Mouse (Mus musculus): ENCODE measurements around the gene Plekhg4. TPM values are rescaled to one million over a fixed set of nuclear protein-coding genes. Genes with fewer than 3 reads are reported as not detected.

Gene Plekhg4
- polyA plus RNA-seq, 1 experiment from 2014 or later, result 0.34 TPM

DNA sequence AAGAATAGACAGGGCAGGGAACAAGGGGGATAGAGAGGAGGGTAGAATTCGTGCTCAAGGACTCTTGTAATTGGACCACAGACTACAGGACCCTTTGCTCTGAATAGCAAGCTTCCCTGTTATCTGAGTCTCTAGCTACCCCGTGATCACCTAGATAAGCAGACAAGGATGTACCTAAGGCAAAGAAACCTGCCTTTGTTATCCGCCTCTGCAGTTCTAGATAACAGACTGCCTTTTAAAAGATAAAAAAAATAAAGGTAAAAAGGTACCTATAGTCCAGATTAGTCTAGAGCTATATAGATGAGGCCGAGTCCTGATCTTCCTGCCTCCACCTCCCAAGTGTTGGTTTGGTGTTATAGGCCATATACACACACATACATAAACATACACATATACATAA, 30.3 kb upstream of the Plekhg4 start:
- peaks cover 18% of the 10 kb centered on the region for H3K36me3 ChIP-seq (replicated peaks)
- no peaks in the 10 kb centered on the region for H3K27me3 ChIP-seq (replicated peaks; ENCODE audit: low read depth, poor library complexity, severe bottlenecking)
- H3K27ac ChIP-seq (replicated peaks), result no peak overlapping the region
- WGBS, result 77% methylated on average over 4 of the region's 4 CpGs
- H3K9me3 ChIP-seq, result no peaks in the 10 kb centered on the region
- no peak overlapping the region for H3K4me3 ChIP-seq
- DNase-seq (ENCODE audit: low spot score), result no peak
- peaks cover 52% of the 10 kb centered on the region for H3K4me1 ChIP-seq

DNA sequence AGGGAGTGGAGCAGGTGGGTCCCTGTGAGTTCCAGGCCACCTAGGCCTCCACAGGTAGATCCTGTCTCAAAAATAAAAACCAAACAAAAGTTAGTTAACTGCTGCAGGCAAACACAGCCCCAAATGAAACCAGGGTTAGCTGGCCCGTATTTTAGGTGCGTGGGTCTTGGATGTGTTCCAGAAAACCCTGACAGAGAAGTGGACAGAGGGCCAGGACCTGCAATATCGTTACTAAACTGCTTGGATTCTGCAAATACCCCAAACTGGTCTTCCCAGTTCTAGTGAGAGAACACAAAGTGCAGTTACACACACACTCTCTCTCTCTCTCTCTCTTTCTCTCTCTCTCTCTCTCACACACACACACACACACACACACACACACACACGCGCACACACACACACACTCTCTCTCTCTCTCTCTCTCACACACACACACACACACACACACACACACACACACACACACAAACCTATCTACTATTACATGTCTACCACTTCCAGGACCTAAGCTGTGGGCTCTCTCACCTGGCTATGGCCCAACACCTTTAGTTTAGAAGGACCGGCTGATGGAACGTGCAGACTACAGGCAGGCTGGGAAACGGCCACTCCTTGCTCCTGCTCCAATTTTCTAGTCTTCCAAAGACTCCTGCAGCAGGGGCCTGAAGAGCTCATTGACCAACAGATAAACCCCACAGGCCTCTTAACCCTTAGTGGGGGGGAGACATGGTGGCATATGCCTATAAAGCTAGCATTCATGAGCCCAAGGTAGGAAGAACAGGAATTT, 29.1 kb upstream of the Plekhg4 start:
- H3K36me3 ChIP-seq (replicated peaks), result peaks cover 6% of the 10 kb centered on the region; the same call in 1 of the 2 replicates
- DNase-seq (ENCODE audit: low spot score), result no peak
- WGBS, result 81% methylated on average over 8 of the region's 8 CpGs

DNA sequence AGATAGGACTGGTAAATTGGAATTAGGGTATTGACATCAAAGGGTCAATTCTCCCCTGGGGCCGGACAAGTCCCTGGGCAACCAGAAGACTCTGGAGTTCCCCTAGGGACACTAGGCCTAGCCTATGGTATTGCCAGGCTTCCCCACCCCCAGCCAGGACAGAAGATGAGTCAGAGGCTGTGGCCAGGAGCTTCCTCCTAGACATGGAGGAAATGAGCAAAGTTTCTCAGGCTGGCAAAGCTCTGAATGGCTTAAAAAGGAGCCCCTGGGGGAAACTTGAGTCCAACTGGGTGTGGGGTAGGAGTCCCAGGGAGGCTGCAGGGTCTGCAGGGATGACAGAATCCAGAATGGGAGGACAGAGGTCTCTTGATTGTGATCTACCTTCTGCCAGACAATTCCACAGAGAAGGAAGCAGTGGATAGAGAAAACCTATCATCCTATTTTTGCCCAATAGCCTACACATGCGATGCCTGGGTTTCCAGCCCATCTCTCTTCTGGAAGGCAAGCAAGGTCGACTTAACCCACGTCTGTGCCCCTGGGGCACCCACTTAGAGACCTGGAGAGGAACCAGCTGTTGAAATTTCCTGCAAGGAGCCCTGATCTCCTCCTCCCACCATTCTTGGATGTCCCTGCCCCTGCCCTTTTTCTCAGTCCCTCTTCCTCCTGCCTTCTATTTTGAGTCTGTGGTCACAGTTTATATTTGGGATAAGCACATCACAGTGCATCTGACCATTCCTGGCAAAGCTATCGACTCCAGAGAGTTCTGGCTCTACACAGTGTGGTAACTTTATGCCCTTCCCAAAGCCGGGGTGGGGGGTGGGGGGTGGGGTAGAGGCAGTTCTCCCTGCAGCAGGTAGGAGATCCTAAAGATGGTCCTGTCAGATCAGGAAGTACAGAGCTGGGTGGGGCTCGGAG, 27.8 kb upstream of the Plekhg4 start:
- H3K9me3 ChIP-seq, result no peaks in the 10 kb centered on the region
- WGBS, result 55% methylated on average over 7 of the region's 7 CpGs

More for the DNA sequence above, 29.1 kb upstream of the Plekhg4 start:
- Histone ChIP-seq H3K27me3 (replicated peaks; ENCODE audit: low read depth, poor library complexity, severe bottlenecking) (no peaks in the 10 kb centered on the region), H3K4me3 (no peak overlapping the region), H3K4me1 (peaks cover 59% of the 10 kb centered on the region), H3K9me3 (no peaks in the 10 kb centered on the region), H3K27ac (replicated peaks) (no peak overlapping the region)

DNA sequence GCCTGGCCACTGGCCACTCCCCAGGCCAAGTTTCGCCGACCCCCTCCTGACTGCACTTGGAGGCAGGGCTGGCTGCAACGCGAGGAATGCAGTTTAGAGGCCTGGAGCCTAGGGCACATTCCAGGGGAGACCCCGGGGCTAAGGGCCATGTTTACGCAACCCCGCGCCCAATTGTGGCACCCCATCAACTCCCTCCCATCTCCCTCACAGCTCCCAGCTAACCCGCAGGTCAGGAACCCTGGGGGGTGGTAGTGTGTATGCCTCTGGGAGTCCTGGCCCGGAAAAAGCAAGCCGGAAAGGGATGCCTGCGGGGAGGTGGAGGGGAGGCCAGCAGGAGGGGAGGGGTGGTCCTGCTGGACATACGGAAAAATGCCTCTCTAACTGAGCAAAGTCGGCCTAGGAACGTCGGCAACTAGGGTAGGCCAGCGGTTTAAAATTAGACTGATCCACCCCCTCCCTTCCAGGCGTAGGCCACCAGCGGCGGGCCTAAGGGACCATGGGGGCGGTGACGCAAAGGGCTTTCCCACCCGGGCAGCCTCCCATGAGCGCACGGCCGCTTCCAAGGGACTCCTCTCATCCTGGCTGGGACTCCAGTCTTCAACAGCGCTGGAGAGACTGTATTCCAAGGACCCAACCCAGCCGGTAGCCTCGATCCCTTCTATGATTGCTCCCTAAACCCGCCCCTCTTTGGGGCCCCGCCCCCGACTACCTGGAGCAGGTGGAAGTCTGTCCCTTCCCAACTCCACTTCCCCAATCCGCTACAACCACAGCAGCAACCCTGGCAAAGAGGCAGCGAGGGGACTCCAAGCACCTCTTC, 26.3 kb upstream of the Plekhg4 start:
- Histone ChIP-seq H3K36me3 (replicated peaks) (0 out of 2 replicates have a peak, but pooled peaks cover 2% of the 10 kb centered on the region), H3K4me1 (peaks cover 65% of the 10 kb centered on the region), H3K27me3 (replicated peaks; ENCODE audit: low read depth, poor library complexity, severe bottlenecking) (peaks cover 18% of the 10 kb centered on the region; the same call in 1 of the 2 replicates)

More for the DNA sequence above, 27.8 kb upstream of the Plekhg4 start:
- peaks cover 2% of the 10 kb centered on the region; the same call in 1 of the 2 replicates for H3K36me3 ChIP-seq (replicated peaks)
- peaks cover 10% of the 10 kb centered on the region; the same call in 1 of the 2 replicates for H3K27me3 ChIP-seq (replicated peaks; ENCODE audit: low read depth, poor library complexity, severe bottlenecking)
- DNase-seq (ENCODE audit: low spot score), result no peak
- peaks cover 66% of the 10 kb centered on the region for H3K4me1 ChIP-seq
- H3K4me3 ChIP-seq, result peak overlapping the region; percentile 70
- peak overlapping the region; percentile 86 for H3K27ac ChIP-seq (replicated peaks)

DNA sequence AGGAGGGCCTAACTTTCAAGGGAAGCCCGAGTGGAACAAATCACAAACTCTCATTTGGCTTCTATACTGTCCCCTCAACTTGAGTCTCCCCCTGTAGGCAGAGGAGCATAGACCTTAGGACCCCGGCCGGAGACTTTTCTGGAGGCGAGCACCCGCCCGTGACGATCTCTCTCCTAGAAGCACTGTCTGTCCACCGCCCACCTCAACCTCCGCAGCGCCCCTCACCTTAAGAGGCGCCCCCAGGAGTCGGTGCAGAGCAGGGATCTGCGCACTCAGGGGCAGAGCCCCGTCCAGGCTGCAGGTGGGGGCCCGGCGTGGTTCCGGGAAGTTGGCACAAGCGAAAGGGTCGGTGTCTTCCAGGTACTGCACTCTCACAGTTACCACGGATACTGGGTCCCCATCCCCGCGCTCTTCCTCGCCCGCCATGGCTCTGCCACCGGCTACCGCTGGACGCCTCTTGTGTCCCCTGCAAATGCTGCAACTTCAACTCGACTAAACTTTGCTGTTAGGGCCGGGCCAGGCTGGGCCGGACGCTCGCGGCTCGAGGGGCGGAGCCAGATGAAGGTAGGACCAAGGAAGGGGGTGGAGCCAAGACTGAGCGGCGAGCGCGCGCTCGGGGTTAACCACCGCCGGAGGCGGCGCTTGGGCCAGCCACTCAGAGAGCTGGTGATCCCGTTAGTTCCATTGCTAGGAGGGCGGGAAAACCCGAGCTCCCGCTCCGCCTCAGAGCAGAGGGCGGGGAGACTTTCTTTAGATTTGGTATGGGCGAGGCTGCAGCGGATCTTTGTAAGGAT, 25.4 kb upstream of the Plekhg4 start, which contains the start of gene Fhod1:
TSS of gene Fhod1 (minus strand) at position 526 of the 794 bp plus-strand sequence.
- Histone ChIP-seq H3K36me3 (replicated peaks) (0 out of 2 replicates have a peak, but pooled peaks cover 2% of the 10 kb centered on the region), H3K27me3 (replicated peaks; ENCODE audit: low read depth, poor library complexity, severe bottlenecking) (peaks cover 18% of the 10 kb centered on the region; the same call in 1 of the 2 replicates), H3K4me3 (peak within 1 kb of the TSS; percentile 70), H3K27ac (replicated peaks) (peak within 1 kb of the TSS; percentile 86), H3K4me1 (peaks cover 65% of the 10 kb centered on the region), H3K9me3 (no peaks in the 10 kb centered on the region)
- DNase-seq (ENCODE audit: low spot score), result peak; percentile 97
- WGBS, result under 1% methylated on average over 53 of the region's 53 CpGs

More for the DNA sequence above, 26.3 kb upstream of the Plekhg4 start:
- peak; percentile 76 for DNase-seq (ENCODE audit: low spot score)
- Histone ChIP-seq H3K27ac (replicated peaks) (peak overlapping the region; percentile 86), H3K4me3 (peak overlapping the region; percentile 70), H3K9me3 (no peaks in the 10 kb centered on the region)
- WGBS, result under 1% methylated on average over 34 of the region's 34 CpGs

DNA sequence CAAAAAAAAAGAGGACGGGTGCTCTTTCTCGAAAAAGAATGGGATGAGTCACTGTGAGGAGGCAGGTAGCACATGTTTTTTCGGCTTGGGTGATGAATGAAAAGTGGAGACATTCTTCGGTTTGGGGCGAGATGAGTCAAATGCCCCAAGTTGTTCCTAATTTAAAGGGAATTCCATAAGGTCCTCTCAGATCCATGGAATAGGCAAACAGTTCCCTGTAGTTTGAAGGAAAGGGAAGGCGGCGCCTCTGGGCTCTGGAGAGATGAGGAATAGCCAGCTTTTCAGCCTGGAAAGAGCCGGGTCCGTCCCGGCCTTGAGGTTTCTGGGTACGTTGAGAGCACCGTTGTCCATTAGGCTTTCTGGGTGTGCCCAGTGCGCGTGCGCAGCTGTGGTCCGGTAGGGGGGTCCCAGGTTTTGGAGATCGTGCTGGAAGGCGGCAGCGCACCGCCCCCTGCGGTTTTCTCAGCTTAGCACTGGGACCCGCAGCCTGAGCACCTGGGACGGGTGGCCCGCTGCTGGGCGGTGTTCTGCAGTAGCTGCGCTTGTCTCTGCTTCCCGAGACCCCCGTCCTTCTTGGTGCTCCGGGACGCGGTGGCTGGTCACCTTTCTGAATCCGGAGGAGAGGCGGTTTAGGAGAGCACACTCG, 24.5 kb upstream of the Plekhg4 start, which contains the start of gene Slc9a5:
TSS of gene Slc9a5 (plus strand) at position 394 of the 646 bp plus-strand sequence.
- WGBS, result under 1% methylated on average over 34 of the region's 34 CpGs
- H3K27me3 ChIP-seq (replicated peaks; ENCODE audit: low read depth, poor library complexity, severe bottlenecking), result peaks cover 18% of the 10 kb centered on the region; the same call in 1 of the 2 replicates
- H3K36me3 ChIP-seq (replicated peaks), result peaks cover 6% of the 10 kb centered on the region; the same call in 1 of the 2 replicates
- DNase-seq (ENCODE audit: low spot score), result peak; percentile 92
- peak within 1 kb of the TSS; percentile 86 for H3K27ac ChIP-seq (replicated peaks)
- H3K4me3 ChIP-seq, result peak within 1 kb of the TSS; percentile 70
- H3K9me3 ChIP-seq, result no peaks in the 10 kb centered on the region
- H3K4me1 ChIP-seq, result peaks cover 65% of the 10 kb centered on the region

DNA sequence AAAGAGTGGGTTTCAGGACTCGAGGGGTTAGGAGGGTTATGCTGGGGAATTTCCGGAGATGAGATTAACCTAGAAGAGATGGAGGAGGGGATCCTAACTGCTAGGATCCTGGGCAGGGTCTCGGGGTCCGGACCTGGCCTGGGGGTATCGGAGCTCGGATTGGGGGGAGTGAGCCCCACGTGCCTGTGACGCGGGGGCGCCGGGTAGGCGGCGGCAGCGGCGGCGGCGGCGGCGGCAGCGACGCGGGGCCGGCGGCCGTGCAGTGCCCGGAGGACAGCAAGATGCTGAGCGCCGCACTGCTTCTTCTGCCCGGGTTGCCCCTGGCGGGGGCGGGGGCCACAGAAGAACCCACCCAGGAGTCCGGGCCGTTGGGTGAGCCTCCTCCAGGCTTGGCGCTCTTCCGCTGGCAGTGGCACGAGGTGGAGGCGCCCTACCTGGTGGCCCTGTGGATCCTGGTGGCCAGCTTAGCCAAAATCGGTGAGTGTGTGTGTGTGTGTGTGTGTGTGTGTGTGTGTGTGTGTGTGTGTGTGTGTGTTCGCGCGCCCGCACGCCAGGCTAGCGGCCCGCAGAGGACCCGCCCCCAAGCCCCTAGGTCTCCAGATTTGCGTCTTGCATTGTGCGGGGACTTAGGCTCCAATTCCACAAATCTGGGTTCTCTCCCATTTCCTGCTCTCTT, 23.8 kb upstream of the Plekhg4 start:
- WGBS, result 2% methylated on average over 48 of the region's 48 CpGs
- peaks cover 64% of the 10 kb centered on the region for H3K4me1 ChIP-seq
- H3K27ac ChIP-seq (replicated peaks), result peak overlapping the region; percentile 86
- peaks cover 6% of the 10 kb centered on the region; the same call in 1 of the 2 replicates for H3K36me3 ChIP-seq (replicated peaks)
- peak overlapping the region; percentile 70 for H3K4me3 ChIP-seq
- H3K9me3 ChIP-seq, result no peaks in the 10 kb centered on the region
- DNase-seq (ENCODE audit: low spot score), result peak; percentile 77
- H3K27me3 ChIP-seq (replicated peaks; ENCODE audit: low read depth, poor library complexity, severe bottlenecking), result peaks cover 18% of the 10 kb centered on the region; the same call in 1 of the 2 replicates

DNA sequence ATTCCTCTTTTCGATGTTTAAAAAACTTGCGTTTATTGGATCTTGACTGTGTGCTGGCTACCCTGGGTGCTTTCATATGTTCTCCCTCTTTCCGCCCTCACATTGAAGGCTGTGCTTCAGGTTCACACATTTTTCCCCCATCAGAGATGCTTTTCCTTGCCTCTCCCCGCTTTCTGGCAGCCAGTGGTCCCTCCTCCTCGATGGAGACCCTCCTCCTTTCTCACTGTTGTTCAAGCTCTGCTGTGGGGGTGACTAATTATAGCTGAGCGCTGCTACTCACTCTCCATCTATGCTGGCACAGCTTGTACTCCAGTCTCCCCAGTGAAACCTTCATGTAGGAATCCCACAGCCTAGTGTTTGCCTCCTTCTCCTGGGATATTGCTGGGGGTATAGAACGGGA, 22.9 kb upstream of the Plekhg4 start:
- Histone ChIP-seq H3K27me3 (replicated peaks; ENCODE audit: low read depth, poor library complexity, severe bottlenecking) (peaks cover 18% of the 10 kb centered on the region; the same call in 1 of the 2 replicates), H3K4me1 (peaks cover 64% of the 10 kb centered on the region), H3K27ac (replicated peaks) (no peak overlapping the region), H3K4me3 (peak overlapping the region; percentile 70), H3K36me3 (replicated peaks) (peaks cover 9% of the 10 kb centered on the region), H3K9me3 (no peaks in the 10 kb centered on the region)
- 42% methylated on average over 7 of the region's 7 CpGs for WGBS
- no peak for DNase-seq (ENCODE audit: low spot score)

DNA sequence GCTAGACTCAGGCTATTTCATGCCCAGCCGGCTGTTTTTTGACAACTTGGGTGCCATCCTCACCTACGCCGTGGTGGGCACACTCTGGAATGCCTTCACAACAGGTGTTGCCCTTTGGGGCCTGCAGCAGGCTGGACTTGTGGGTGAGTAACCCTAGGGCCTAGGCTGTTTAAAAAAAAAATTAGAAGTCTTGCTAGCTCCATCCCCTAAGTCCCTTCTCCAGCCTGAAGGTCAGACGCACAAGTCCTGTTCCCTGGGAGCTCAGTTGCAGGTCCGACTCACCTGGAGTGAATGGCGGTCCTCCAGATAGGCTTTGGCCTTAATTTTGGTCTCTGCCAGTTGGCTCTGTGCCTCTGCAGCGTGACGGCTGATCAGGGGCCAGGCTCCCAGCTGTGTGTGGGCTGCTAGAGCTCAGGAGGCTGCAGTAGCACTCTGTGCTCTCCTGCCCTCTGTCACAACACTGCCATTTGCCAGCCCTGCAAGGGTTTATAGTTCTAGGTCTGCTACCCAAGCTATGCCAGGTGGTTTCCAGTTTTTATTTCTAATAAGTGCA, 19.4 kb upstream of the Plekhg4 start:
- peaks cover 49% of the 10 kb centered on the region for H3K4me1 ChIP-seq
- H3K36me3 ChIP-seq (replicated peaks), result peaks cover 43% of the 10 kb centered on the region
- no peak for DNase-seq (ENCODE audit: low spot score)
- H3K27me3 ChIP-seq (replicated peaks; ENCODE audit: low read depth, poor library complexity, severe bottlenecking), result peaks cover 18% of the 10 kb centered on the region; the same call in 1 of the 2 replicates
- no peak overlapping the region for H3K4me3 ChIP-seq
- no peaks in the 10 kb centered on the region for H3K9me3 ChIP-seq
- H3K27ac ChIP-seq (replicated peaks), result no peak overlapping the region
- 81% methylated on average over 8 of the region's 8 CpGs for WGBS

DNA sequence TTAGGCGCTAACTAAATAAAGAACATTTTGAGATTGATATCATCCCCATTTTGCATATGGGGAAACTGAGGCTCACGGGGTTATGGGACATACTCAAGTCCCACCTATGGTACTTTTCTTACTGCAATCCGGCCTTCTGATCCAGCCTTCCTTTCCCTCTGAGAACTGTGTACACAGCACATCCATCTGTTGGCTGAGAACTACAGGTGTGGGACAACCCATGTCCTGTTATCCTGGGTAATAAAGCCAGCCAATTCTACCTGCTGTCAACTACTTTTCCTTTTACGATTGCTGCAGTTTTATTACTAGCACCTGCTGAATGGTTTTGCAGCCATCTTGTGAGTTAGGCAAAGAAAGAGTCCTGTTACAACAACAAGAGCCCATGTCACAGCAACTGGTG, 18.5 kb upstream of the Plekhg4 start:
- peaks cover 50% of the 10 kb centered on the region for H3K4me1 ChIP-seq
- 89% methylated on average over 4 of the region's 4 CpGs for WGBS
- H3K4me3 ChIP-seq, result peak overlapping the region; percentile 25; the same call in 1 of the 2 replicates
- peaks cover 50% of the 10 kb centered on the region for H3K36me3 ChIP-seq (replicated peaks)
- no peaks in the 10 kb centered on the region for H3K9me3 ChIP-seq
- no peak overlapping the region for H3K27ac ChIP-seq (replicated peaks)
- peaks cover 15% of the 10 kb centered on the region; the same call in 1 of the 2 replicates for H3K27me3 ChIP-seq (replicated peaks; ENCODE audit: low read depth, poor library complexity, severe bottlenecking)
- DNase-seq (ENCODE audit: low spot score), result no peak
